Mouse (Mus musculus): ENCODE measurements at regions not wholly inside any gene's neighbourhood (a gene's known extent, or its start where the extent isn't known, plus 50 kb on each side); places are given as distances from the start of the nearest gene placed in this dataset.
A peak's percentile ranks its signal among the peaks of the same experiment; 100 is the strongest.
"Not testable (repeated sequence)": the region's sequence is repeated elsewhere in the genome, so short reads cannot be mapped to it uniquely, and the experiment has no call there.

DNA sequence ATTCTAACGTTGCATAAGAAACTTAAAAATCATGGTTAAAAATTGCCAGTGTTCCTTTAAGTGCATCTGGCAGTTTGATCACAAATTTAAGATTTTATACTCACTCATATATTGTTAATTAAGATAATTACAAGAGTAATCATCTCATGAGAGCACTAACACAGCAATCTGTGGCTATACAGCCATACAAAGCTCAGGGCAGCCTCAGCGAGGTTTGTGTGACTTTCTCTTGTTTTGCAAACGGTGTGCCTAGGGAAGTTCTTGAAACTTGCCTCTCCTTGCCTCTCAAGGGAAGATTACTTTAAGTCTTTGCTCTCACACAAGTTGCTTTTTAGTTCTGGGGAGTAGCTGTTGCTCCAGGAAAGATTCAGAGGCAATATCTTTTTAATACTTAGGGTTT is 58.1 kb upstream of the Slc1a4 start:
- H3K9me3 ChIP-seq (replicated peaks; ENCODE audit: control insufficient read depth, insufficient read depth, low read length, poor library complexity, severe bottlenecking), result peaks cover 20% of the 10 kb centered on the region
- no peak overlapping the region for H3K27ac ChIP-seq (ENCODE audit: insufficient read depth, low read length)
- no peaks in the 10 kb centered on the region for H3K36me3 ChIP-seq (ENCODE audit: control insufficient read depth, insufficient read depth, low read length, poor library complexity, severe bottlenecking)
- H3K9ac ChIP-seq (ENCODE audit: low read depth, poor library complexity, severe bottlenecking), result no peak overlapping the region
- no peak overlapping the region for H3K4me3 ChIP-seq (ENCODE audit: low read depth, low read length)
- no peaks in the 10 kb centered on the region for H3K27me3 ChIP-seq (ENCODE audit: control insufficient read depth, insufficient read depth, low read length, poor library complexity, severe bottlenecking)
- no peaks in the 10 kb centered on the region for H3K4me1 ChIP-seq (ENCODE audit: control insufficient read depth, insufficient read depth, low read length)
- TF ChIP-seq POLR2A (IDR thresholded peaks at IDR 0.05; ENCODE audit: insufficient read depth, low read length), result no peak
- TF ChIP-seq CTCF (IDR thresholded peaks at IDR 0.05; ENCODE audit: low read depth, low read length), result no peak
- no peak for TF ChIP-seq EP300 (IDR thresholded peaks at IDR 0.05; ENCODE audit: insufficient read depth, low read depth, low read length)

DNA sequence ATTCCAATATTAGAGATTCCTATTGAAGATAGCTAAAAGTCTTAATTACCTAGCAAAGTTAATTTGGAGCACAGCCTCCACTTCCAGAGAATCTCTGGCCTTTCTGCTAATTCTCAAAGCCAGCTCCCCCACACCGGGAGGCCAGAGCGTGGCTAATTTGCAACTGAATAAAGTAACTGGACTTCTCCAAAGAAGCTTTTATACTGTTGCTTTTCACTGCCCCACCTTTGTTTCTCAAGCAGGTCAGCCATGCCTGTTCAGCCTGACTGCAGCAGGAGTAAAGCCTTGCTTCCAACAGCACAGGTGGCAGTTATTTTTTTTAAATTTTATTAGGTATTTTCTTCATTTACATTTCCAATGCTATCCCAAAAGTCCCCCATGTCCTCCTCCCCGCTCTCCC is 60.8 kb upstream of the Slc1a4 start:
- not testable (repeated sequence) for H3K9ac ChIP-seq (ENCODE audit: low read depth, poor library complexity, severe bottlenecking); H3K36me3 ChIP-seq (ENCODE audit: control insufficient read depth, insufficient read depth, low read length, poor library complexity, severe bottlenecking); H3K27ac ChIP-seq (ENCODE audit: insufficient read depth, low read length); H3K27me3 ChIP-seq (ENCODE audit: control insufficient read depth, insufficient read depth, low read length, poor library complexity, severe bottlenecking); H3K4me3 ChIP-seq (ENCODE audit: low read depth, low read length); H3K4me1 ChIP-seq (ENCODE audit: control insufficient read depth, insufficient read depth, low read length)
- H3K9me3 ChIP-seq (replicated peaks; ENCODE audit: control insufficient read depth, insufficient read depth, low read length, poor library complexity, severe bottlenecking), result peaks cover 20% of the 10 kb centered on the region

DNA sequence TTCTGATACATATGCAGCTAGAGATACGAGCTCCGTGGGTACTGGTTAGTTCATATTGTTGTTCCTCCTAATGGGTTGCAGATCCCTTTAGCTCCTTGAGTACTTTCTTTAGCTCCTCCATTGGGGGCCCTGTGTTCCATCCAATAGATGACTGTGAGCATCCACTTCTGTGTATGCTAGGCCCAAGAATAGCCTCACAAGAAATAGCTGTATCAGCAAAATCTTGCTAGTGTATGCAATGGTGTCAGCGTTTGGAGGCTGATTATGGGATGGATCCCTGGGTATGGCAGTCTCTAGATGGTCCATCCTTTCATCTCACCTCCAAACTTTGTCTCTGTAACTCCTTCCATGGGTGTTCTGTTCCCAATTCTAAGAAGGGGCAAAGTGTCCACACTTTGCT is 61.3 kb upstream of the Slc1a4 start:
- not testable (repeated sequence) for H3K27me3 ChIP-seq (ENCODE audit: control insufficient read depth, insufficient read depth, low read length, poor library complexity, severe bottlenecking); H3K4me1 ChIP-seq (ENCODE audit: control insufficient read depth, insufficient read depth, low read length); H3K36me3 ChIP-seq (ENCODE audit: control insufficient read depth, insufficient read depth, low read length, poor library complexity, severe bottlenecking); H3K27ac ChIP-seq (ENCODE audit: insufficient read depth, low read length); H3K4me3 ChIP-seq (ENCODE audit: low read depth, low read length); H3K9ac ChIP-seq (ENCODE audit: low read depth, poor library complexity, severe bottlenecking)
- peaks cover 20% of the 10 kb centered on the region for H3K9me3 ChIP-seq (replicated peaks; ENCODE audit: control insufficient read depth, insufficient read depth, low read length, poor library complexity, severe bottlenecking)

DNA sequence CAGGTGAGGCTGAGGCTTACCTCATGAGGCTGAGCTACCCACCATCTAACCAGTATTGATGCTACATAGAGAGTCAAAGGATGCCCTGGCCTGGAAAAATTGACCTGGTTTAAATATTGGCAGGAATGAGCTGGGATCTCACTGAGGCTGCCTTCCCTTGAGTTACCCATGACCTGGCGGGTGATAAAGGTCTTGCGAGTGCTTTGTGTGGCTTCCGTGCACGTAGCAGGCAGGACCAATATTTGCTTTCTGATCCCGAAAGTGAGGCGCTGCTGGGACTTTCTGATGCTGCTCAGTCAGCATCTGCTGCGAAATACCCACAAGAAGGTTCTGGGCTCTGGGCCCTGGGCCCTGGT is 63.3 kb upstream of the Slc1a4 start:
- 0 out of 2 replicates have a peak overlapping the region, but pooled peaks have one; percentile 23 for H3K9ac ChIP-seq (ENCODE audit: low read depth, poor library complexity, severe bottlenecking)
- H3K4me1 ChIP-seq (ENCODE audit: control insufficient read depth, insufficient read depth, low read length), result peaks cover 3% of the 10 kb centered on the region
- TF ChIP-seq POLR2A (IDR thresholded peaks at IDR 0.05; ENCODE audit: insufficient read depth, low read length) (no peak), EP300 (IDR thresholded peaks at IDR 0.05; ENCODE audit: insufficient read depth, low read depth, low read length) (no peak), CTCF (IDR thresholded peaks at IDR 0.05; ENCODE audit: low read depth, low read length) (no peak)
- H3K9me3 ChIP-seq (replicated peaks; ENCODE audit: control insufficient read depth, insufficient read depth, low read length, poor library complexity, severe bottlenecking), result peaks cover 15% of the 10 kb centered on the region
- no peaks in the 10 kb centered on the region for H3K36me3 ChIP-seq (ENCODE audit: control insufficient read depth, insufficient read depth, low read length, poor library complexity, severe bottlenecking)
- peak overlapping the region; percentile 17; the same call in 1 of the 2 replicates for H3K27ac ChIP-seq (ENCODE audit: insufficient read depth, low read length)
- no peak overlapping the region for H3K4me3 ChIP-seq (ENCODE audit: low read depth, low read length)
- no peaks in the 10 kb centered on the region for H3K27me3 ChIP-seq (ENCODE audit: control insufficient read depth, insufficient read depth, low read length, poor library complexity, severe bottlenecking)

DNA sequence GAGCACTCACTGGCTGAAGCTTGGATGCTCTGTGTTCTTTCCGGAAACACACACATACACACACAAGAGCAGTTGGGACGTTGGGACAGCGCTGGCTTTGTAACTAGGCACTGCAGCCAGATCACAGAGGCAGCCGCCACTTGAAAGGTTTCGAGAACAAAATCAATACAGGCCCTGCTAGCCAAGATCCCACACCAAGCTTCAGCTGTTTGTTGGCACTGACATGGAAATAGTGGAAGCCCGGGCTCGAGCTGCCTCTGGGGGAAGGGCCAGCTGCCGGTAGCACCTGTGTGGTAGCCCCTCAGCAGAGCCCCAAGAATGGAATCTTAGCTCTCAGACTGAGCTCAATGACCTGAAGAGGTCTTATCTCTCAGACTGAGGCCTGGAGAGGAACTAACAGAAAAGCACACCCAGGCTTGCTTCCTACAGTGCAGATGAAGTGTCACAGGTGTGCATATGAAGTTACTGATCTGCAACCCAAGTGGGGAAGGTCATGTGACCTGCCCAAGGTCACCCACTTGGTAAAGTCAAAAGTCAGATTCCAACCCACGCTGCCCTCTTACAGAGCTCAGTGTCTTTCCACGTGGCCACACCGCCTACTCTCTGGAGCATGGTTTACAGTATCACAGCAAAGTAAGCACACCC is 63.8 kb upstream of the Slc1a4 start:
- Histone ChIP-seq H3K27me3 (ENCODE audit: control insufficient read depth, insufficient read depth, low read length, poor library complexity, severe bottlenecking) (no peaks in the 10 kb centered on the region), H3K9me3 (replicated peaks; ENCODE audit: control insufficient read depth, insufficient read depth, low read length, poor library complexity, severe bottlenecking) (peaks cover 11% of the 10 kb centered on the region), H3K27ac (ENCODE audit: insufficient read depth, low read length) (peak overlapping the region; percentile 17; the same call in 1 of the 2 replicates), H3K9ac (ENCODE audit: low read depth, poor library complexity, severe bottlenecking) (0 out of 2 replicates have a peak overlapping the region, but pooled peaks have one; percentile 23), H3K4me3 (ENCODE audit: low read depth, low read length) (no peak overlapping the region), H3K4me1 (ENCODE audit: control insufficient read depth, insufficient read depth, low read length) (peaks cover 3% of the 10 kb centered on the region), H3K36me3 (ENCODE audit: control insufficient read depth, insufficient read depth, low read length, poor library complexity, severe bottlenecking) (no peaks in the 10 kb centered on the region)
- TF ChIP-seq EP300 (IDR thresholded peaks at IDR 0.05; ENCODE audit: insufficient read depth, low read depth, low read length) (no peak), CTCF (IDR thresholded peaks at IDR 0.05; ENCODE audit: low read depth, low read length) (no peak), POLR2A (IDR thresholded peaks at IDR 0.05; ENCODE audit: insufficient read depth, low read length) (no peak)

DNA sequence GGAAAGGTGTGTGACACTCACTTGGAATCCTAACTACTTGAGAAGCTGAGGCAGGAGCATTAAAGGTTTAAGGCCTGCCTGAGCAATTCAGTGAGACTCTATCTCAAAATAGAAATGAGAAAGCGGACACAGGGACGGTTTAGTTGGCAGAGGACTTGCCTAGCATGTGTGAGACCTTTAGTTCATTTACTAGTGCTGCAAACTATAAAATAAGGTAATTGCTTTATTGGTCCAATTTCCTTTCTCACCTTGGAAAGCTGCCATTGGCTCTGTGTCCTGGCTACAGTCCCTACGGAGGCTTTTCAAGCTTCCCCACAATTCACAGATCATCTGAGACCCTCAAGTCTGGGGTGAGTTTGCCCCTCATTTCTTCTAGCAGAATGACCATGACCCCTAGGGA is 64.4 kb upstream of the Slc1a4 start:
- Histone ChIP-seq H3K27ac (ENCODE audit: insufficient read depth, low read length) (peak overlapping the region; percentile 8; the same call in 1 of the 2 replicates), H3K4me1 (ENCODE audit: control insufficient read depth, insufficient read depth, low read length) (peaks cover 3% of the 10 kb centered on the region), H3K9ac (ENCODE audit: low read depth, poor library complexity, severe bottlenecking) (no peak overlapping the region), H3K4me3 (ENCODE audit: low read depth, low read length) (no peak overlapping the region), H3K36me3 (ENCODE audit: control insufficient read depth, insufficient read depth, low read length, poor library complexity, severe bottlenecking) (no peaks in the 10 kb centered on the region), H3K27me3 (ENCODE audit: control insufficient read depth, insufficient read depth, low read length, poor library complexity, severe bottlenecking) (no peaks in the 10 kb centered on the region), H3K9me3 (replicated peaks; ENCODE audit: control insufficient read depth, insufficient read depth, low read length, poor library complexity, severe bottlenecking) (peaks cover 8% of the 10 kb centered on the region)
- no peak for TF ChIP-seq CTCF (IDR thresholded peaks at IDR 0.05; ENCODE audit: low read depth, low read length)
- TF ChIP-seq POLR2A (IDR thresholded peaks at IDR 0.05; ENCODE audit: insufficient read depth, low read length), result no peak
- no peak for TF ChIP-seq EP300 (IDR thresholded peaks at IDR 0.05; ENCODE audit: insufficient read depth, low read depth, low read length)
